Mouse (Mus musculus) cortical plate, adult 2 months (tissue): ENCODE results near the gene Foxp1. TPM values are rescaled to one million over a fixed set of nuclear protein-coding genes. Genes with fewer than 3 reads are reported as not detected.

Experiments
- H3K27ac ChIP-seq: fragments of 200-500 bp; 2 replicates; pipeline ENCODE4 v1.5.1; 2012; ENCODE audit warnings: low read length, control low read depth, inconsistent platforms; ENCODE audit not compliant: insufficient read depth
- H3K4me1 ChIP-seq: fragments of 200-500 bp; 2 replicates; pipeline ENCODE4 v1.6.1; 2011; ENCODE audit warnings: low read length; ENCODE audit not compliant: control insufficient read depth, insufficient read depth
- H3K4me3 ChIP-seq: fragments of 200-500 bp; 2 replicates; pipeline ENCODE4 v1.5.1; 2011; ENCODE audit warnings: mild to moderate bottlenecking, low read length, control low read depth; ENCODE audit not compliant: insufficient read depth
- CTCF ChIP-seq: fragments of 200-500 bp; IDR thresholded peaks from 2 replicates; pipeline ENCODE4 v1.5.1; 2011; ENCODE audit warnings: mild to moderate bottlenecking, control low read depth, low read length; ENCODE audit not compliant: insufficient read depth; ENCODE audit errors: extremely low read depth
- POLR2A ChIP-seq: fragments of 200-500 bp; IDR thresholded peaks from 2 replicates; pipeline ENCODE4 v1.6.1; 2011; ENCODE audit warnings: mild to moderate bottlenecking, low read length, control low read depth; ENCODE audit not compliant: insufficient read depth; ENCODE audit errors: extremely low read depth
- polyA plus RNA-seq: library from polyadenylated mRNA; depleted of rRNA; stranded (reverse); fragments of >200 nt; gene quantifications from 2 replicates; pipeline ENCODE4 v1.2.3, GENCODE M21; 2012

Foxp1 gene
- polyA plus RNA-seq, 1 experiment: 99.2 TPM

DNA sequence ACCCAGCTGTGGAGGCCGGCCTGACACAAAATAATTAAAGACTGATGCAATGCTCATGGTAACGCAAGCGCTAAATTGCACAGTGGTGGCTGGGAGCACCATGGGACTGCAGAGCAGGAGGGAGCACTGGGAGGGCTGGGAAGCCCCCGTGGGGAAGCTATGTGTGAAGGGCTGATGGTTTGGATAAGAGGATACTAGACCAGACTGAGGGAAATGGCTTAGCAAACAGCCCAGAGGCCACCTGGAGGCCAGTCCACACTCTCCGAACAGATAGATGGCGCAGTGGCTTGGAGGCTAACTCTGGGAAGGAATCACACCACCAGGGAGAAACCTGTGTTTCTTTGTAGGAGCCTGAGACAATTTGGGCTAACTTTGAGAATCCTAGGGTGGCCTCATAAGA lies 492.3 kb downstream of the Foxp1 start:
- no peak for TF ChIP-seq CTCF
- Histone ChIP-seq H3K4me3 (no peak overlapping the region), H3K27ac (no peak overlapping the region), H3K4me1 (no peaks in the 10 kb centered on the region; the same call in 1 of the 2 replicates)

DNA sequence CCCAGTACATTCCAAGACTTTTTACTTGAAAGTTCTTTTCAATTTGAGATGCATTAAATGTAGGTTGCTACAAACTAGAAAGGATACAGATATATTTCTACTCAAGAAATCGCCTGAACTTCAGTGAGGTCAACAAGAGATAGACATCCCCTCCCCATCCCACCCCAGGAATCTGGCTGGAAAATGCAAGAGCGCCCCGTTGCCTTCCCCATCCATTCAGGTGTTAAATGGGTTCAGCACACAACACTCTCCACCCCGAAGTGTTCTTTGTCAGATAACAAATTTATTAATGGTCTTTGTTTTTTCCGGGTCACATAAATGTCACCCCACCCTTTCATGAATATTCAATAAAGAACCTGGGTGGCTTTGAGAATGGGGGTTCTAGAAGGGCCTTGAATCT lies 493.1 kb downstream of the Foxp1 start:
- no peaks in the 10 kb centered on the region; the same call in 1 of the 2 replicates for H3K4me1 ChIP-seq
- H3K4me3 ChIP-seq: no peak overlapping the region
- TF ChIP-seq CTCF: no peak
- no peak for TF ChIP-seq POLR2A
- H3K27ac ChIP-seq: no peak overlapping the region

DNA sequence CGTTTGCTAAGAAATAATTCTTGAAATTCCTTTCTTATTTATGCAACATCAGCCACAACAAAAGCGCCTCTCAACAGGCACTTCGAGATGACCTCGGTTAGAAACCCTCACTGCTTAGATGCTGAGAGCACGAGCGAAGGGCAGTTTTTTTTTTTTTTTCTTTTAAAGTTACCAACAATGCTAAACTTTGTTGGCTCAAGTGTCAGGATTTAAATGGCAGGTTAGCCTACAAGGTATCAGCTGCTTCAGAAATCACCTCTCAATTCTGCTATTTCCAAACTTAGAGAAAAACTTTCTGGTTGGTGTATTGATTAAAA lies 493.6 kb downstream of the Foxp1 start:
- Histone ChIP-seq H3K4me1 (no peaks in the 10 kb centered on the region; the same call in 1 of the 2 replicates), H3K4me3 (peak overlapping the region; percentile 88), H3K27ac (peak overlapping the region; percentile 43)
- TF ChIP-seq CTCF (no peak), POLR2A (no peak)

DNA sequence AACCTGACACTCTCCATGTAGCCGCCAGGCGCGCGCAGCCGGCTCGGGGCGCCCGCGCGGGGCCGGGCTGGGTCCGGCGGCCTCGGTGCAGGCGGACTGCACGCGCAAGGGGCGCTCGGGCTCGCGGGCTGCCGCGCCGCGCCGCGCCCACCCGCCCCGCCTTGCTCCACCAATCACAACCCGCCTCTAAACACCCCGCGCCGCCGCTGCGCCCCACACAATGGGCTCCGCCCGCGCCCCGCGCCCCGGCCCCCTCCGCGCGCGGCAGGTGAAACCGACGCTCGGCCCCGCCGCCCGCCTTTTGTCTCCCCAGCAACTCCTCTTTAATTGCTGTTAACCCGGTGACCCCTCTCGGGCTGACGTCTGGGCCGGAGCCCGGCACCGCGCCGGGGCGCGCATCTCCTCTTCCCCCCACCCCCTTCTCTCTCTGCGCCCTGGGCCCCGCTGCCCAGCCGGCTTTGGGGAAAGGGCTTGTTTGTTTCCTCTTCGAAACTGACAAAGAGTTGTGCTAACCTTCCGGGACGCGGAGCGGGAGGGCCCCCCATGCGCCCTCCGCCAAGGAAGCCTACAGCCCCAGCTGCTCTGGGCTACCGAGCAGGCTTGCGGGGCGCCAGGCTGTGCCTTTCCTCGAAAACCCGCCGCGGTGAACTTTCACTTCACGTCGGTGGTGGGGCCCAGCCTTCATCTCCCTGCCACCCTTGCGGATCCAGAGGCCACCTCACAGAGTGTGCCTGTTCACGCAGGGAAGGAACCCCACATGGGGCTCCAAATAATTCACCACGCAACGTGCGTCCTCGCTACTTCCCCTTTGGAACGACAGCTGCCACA lies 494.1 kb downstream of the Foxp1 start:
- no peak for TF ChIP-seq POLR2A
- TF ChIP-seq CTCF: no peak
- no peaks in the 10 kb centered on the region; the same call in 1 of the 2 replicates for H3K4me1 ChIP-seq
- H3K27ac ChIP-seq: peak overlapping the region; percentile 90
- H3K4me3 ChIP-seq: peak overlapping the region; percentile 88

DNA sequence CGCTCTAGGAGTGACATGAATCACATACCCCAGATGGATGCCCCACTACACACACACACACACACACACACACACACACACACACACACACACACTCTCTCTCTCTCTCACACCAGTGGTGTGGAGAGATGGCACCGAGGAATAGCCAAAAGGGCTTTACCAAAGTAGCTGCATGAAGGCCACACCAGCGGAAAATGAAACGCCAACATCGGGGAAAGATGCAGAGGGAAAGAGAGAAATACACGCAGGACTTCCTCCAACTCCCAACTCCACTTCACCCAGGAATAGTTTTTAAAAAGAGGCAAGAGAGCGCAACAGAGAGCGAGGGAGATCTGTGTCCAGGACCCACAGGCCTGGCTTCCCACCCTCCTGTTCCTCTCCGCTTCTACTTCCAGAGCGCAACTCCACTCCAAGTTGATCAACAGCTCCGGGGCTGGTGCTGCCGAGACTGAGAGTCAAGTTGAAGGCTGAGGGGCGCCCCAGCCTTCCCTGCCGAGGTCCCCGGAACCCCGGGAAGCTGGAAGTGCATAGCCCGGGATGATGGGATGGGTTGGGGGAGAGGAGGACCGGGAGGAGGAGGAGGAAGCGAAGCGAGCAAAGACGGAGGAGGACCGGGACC lies 494.9 kb downstream of the Foxp1 start:
- Histone ChIP-seq H3K27ac (peak overlapping the region; percentile 90), H3K4me1 (no peaks in the 10 kb centered on the region; the same call in 1 of the 2 replicates), H3K4me3 (peak overlapping the region; percentile 88)
- TF ChIP-seq CTCF (no peak), POLR2A (no peak)

DNA sequence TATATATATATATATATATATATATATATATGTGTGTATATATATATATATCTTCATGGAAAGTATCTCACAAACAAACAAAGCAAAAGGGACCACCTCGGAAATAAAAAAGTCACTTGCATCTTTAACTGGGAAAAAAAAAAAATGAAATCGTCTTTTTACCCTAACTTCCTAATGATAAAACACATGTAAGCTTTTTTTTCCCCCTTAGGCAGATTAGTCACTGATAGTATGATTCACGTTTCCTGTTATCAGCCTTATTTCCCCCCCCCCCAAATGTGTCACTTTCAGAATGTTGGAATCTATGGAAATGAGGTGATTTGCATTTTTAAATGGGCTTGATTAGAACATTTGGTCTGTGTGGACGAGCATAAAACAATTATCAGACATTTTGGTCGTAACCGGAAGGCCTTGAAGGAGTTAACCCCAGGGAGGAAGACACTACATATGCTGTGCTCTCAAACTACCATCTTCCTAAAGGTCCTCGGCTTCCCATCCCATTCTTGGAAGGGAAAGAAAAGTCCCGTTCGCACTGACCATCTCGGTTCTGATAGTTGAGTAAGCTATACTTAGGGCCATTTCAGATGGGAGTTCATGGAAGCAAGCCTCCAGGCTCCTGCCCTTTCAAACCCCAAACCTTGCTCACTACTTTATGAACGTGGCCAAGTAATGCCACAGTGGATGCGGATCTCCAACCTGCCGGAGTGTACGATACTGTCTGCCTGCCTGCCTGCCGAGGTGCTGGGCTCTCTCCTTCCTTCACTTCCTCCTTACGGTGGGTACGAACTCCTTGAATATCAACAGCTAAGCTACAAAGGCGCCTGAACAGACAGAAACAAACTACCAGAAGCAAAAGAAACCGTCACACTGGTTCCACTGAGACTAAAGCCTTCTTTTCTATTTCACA lies 495.6 kb downstream of the Foxp1 start:
- peak overlapping the region; percentile 88 for H3K4me3 ChIP-seq
- H3K4me1 ChIP-seq: no peaks in the 10 kb centered on the region; the same call in 1 of the 2 replicates
- peak overlapping the region; percentile 60 for H3K27ac ChIP-seq
- TF ChIP-seq CTCF: no peak
- no peak for TF ChIP-seq POLR2A

DNA sequence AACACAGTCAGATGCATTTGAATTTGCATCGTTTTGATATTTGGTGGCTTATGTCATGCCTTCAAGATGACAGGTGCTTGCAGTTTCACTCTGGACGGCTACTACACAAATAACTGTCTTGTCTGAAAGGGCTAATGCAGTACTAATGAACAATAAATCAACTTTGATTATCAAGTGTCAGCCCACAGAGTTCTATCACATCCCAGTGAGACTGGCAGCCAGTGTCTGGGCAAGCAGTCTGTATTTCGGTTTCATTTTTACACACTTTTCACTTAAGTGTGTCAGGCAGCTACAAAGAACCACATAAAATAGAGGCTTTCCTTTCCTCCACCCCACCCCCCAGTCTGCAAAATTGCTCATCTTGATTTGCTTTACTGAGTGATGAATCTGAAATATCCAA lies 496.5 kb downstream of the Foxp1 start:
- no peak for TF ChIP-seq POLR2A
- TF ChIP-seq CTCF: no peak
- peak overlapping the region; percentile 92 for H3K27ac ChIP-seq
- H3K4me1 ChIP-seq: no peaks in the 10 kb centered on the region
- peak overlapping the region; percentile 88 for H3K4me3 ChIP-seq

DNA sequence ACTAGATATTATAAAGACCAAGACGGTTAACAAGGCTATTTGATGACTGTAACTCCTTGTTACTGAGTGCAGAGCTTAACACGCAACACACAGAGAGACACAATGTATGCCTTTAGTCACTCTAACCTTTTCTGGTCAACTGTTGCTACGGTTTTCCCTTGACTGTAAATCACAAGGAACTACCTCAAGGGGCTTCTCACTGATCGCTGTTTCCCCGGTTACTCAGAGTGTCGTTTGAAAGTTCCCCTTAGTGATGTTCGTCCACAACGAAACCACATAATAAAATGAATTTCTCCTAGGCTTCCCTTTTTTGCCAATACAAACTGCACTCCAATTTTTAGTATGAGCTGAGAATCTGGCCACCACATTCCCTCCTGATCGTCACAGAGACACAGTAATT lies 497.9 kb downstream of the Foxp1 start:
- no peak for TF ChIP-seq POLR2A
- no peak for TF ChIP-seq CTCF
- peak overlapping the region; percentile 88 for H3K4me3 ChIP-seq
- peak overlapping the region; percentile 92 for H3K27ac ChIP-seq

More for the DNA sequence above, 497.9 kb downstream of the Foxp1 start:
- H3K4me1 ChIP-seq: no peaks in the 10 kb centered on the region
